Mouse (Mus musculus) ES-E14 (cell line): ENCODE data around the gene Hspb3.

ENCODE experiments used
- HCFC1 ChIP-seq: IDR thresholded peaks from 2 replicates; pipeline ENCODE4 v1.6.1; 2012; ENCODE audit warnings: low read length, inconsistent platforms, borderline replicate concordance; ENCODE audit not compliant: insufficient read depth
- ZC3H11A ChIP-seq: IDR thresholded peaks from 2 replicates; pipeline ENCODE4 v1.6.1; 2012; ENCODE audit warnings: low read depth, mild to moderate bottlenecking, inconsistent platforms, low read length, borderline replicate concordance
- ZNF384 ChIP-seq: IDR thresholded peaks from 2 replicates; pipeline ENCODE4 v1.6.1; 2012; ENCODE audit warnings: low read depth, low read length, inconsistent platforms

DNA sequence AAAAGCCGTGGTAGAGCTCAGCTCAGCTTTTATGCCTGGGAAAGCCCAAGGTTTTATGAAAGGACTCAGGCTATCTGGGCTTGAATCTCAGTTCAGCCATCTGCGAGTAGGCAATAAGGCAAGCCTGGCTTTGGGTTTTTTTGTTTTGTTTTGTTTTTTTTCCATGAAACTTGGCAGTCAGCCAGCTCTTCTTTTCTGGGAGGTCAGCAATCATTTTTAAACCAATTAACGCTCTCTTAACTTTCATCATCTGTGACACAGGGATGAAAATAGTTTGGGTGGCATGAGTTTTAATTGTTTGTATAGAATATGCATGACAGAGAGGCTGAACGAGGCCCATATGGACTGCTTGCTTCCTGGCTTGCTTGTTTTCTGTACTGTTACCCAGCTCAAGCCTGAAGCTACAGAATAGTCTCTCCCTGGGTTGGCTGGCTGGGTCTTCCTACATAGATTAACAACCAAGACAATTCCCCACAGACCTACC is 33.4 kb upstream of the Hspb3 start:
- TF ChIP-seq ZNF384 = no peak
- TF ChIP-seq ZC3H11A = no peak
- no peak for TF ChIP-seq HCFC1
